Mouse (Mus musculus) T-helper 1 cell (primary cell): ENCODE data around the gene Enpp6.

ENCODE experiments used
- in situ Hi-C: fragments of 300-600 bp; cut with MboI, MseI; formaldehyde crosslinking; loops from one replicate; pipeline ENCODE4 v1.15.1; 2025; ENCODE audit warnings: high pct_unique_total_duplicates

Gene Enpp6

GRCm38 (mm10) chr8:46986386-46987140, at the start of gene Enpp6:
Gene Enpp6 (plus strand): TSS chr8:46986887.
- in situ Hi-C loops = no loop called here

- in situ Hi-C loops = no loop called here
Observed at GRCm38 (mm10) chr8:46938218-46938617, 48.5 kb upstream of the Enpp6 start.

GRCm38 (mm10) chr8:46941295-46941694, 45.4 kb upstream of the Enpp6 start:
- in situ Hi-C loops = loop anchor here (5.0 kb wide), 1 partner anchor 204 kb away; the partner anchor contains the start of gene Irf2

DNA sequence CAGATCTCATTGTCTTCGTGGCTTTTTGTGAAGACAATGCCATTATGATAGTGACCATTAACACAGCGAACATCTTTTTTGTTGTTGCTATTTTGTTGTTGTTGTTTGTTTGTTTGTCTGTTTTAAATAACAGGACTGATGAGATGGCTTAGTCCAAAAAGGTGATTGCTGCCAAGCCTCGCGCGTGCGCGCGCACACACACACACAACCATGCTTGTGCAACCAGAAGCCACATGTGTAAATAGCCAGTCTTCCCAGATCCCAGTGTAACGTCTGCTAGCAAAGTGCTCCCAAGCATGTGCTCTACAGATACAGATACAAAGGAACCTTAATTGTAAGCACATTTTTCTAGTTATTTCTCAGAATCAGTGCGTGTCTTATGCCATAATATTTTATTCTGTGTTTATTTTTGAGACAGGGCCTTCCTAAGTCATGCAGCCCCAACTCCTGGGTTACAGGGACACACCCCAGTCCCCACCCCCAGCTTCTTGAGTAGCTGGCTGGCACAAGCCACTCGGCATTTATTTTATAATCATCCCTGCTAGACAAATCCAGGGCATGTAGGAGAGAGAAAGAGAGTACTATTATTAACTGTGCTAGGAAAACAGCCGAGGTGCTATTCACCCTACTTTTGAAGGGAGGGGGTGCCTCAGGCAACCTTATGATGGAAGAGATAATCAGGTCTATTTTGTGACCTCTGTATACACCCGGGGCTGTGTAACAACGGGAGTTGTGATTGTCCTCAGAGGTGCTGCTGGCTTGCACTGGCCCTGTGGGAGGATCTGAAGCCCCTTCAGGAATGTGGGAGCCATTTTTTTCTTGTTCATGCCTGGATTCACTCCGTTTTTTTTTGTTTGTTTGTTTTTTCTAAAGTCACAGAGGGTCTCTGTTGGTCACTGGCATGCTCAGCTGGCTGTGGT, 44.7 kb upstream of the Enpp6 start:
- in situ Hi-C loops = loop anchor here (5.0 kb wide), 1 partner anchor 205 kb away; the partner anchor contains the start of gene Irf2

DNA sequence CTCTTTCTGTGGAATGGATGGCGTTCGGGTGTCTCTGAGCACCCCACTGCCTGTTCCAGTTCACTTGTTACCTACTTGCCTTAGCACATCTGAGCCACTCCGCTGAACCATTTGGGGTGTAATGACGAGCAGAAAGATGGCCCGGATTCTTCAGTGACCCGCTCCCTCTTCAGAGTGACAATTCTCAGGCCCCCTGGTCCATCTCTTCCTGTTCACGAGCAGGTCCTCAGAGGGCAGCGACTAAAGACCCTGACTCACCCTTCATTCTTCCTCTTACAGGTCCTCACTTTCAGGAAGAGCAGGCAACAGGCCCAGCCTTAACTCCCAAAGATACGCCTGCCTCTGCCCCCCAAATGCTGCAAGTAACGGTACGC, 44.0 kb upstream of the Enpp6 start:
- in situ Hi-C loops = loop anchor here (5.0 kb wide), 1 partner anchor 205 kb away; the partner anchor contains the start of gene Irf2

- in situ Hi-C loops = loop anchor here (5.0 kb wide), 1 partner anchor 206 kb away; the partner anchor contains the start of gene Irf2
Observed at GRCm38 (mm10) chr8:46943337-46943736, 43.4 kb upstream of the Enpp6 start.

DNA sequence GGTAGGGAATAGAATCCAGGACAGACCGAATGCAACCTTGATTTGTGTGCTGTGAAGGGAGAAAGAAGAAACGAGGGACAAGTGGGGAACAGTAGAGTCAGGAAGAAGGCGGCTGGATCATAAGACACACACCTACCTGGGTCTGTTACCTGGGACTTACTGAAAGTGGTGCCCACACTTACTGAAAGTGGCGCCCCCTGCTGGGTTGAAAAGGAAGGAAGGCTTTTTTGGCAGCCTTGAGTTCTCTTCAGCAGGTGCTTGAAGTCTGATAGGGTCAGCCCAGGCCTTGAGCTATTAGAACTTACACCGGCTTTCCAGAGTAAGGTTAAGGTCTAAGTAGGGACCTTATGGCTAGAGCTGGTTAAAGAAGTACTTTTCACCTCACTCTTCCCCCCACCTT, 40.5 kb upstream of the Enpp6 start:
- in situ Hi-C loops = loop anchor here (5.0 kb wide), 2 partner anchors 104 to 389 kb away; no protein-coding TSS in a partner anchor

DNA sequence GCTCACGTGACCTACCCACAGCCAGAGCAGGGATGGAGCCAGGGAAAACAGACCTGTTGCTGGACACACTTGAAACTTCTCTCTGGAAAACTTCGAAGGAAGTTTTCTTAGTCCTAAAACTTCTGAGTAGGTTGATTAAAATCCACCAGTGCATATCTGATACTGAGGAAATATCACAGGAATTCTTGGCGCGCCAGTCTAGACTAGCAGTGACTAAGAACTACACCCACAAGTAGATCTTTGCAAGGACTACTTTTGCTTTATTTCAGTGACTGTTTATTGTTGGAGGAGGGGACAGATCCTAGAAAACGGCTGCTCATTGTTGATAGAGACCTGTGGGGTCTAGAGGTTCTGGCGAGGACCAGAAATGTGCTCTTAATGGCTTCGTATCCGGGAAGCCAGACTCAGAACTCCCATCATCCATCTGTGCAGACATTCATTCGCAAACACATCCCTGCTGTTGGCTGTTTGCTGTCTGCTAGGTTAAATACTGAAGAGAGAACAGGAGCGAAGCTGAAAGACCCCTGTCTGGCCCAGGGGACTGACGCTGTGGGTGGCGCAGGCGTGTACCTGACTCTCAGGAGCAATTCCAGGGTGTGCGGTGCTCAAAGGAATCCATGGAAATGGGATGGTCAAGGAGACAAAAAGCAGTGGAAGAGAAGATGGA, 38.5 kb upstream of the Enpp6 start:
- in situ Hi-C loops = loop anchor here (5.0 kb wide), 2 partner anchors 106 to 391 kb away; no protein-coding TSS in a partner anchor

DNA sequence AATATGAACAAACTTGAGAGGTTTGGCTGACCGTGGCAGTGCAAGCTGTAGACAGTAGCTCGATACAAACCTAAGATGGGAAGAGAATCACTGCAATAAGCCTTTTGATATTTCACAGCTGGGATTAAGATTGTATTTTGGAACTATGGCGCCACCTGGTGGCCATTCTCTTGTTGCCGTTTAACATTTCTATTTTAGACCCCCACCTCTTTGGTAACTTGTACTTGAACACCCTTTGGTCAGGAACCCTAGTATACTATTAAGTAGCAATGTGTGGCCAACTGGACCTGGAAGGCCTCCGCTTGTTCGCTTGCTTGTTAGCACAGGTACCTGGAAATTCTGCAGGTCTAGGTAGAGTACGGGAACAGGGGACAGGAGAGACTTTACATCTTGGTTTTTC, 33.2 kb upstream of the Enpp6 start:
- in situ Hi-C loops = loop anchor here (5.0 kb wide), 1 partner anchor 281 kb away; no protein-coding TSS in a partner anchor

- in situ Hi-C loops = no loop called here
Observed at GRCm38 (mm10) chr8:46962630-46963427, 23.9 kb upstream of the Enpp6 start.

- in situ Hi-C loops = no loop called here
Observed at GRCm38 (mm10) chr8:46963619-46964145, 23.0 kb upstream of the Enpp6 start.

DNA sequence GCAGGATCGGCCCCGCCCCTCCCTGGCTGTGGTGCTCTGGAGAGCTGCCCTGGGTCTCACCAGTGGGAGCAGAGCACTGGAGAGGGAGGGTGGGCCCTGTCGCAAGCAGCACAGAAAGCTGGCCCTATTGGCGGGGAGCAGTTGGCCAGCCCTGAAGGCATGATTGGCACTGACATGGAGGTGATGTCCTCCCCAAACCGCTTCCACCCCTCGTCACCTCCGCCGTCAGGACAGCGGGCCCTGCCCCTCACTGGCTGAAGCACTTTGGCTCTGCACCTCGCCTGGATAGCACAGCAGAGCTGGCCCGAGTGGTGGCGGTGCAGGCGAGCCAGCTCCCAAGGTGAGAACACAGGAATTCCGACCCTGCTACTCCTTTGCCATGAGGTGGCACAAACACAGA, 20.9 kb upstream of the Enpp6 start:
- in situ Hi-C loops = no loop called here

DNA sequence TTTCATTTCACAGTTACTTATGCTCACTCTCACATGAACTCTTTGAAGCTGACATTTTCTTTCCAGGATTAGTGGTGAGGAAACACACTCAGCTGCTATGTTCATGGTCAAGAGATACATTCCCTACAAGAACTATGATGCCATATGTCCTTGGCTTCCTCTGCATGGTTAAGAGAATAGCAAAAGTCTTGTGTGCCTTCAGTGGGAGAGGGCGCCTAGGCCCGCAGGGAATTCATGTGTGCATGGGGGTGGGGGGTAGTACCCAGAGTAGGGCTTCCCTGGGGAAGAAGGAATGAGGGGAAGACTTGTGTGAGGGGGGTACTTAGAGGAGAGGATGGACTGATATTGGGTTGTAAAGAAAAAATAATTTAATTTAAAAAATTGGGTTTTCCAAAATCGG, 18.0 kb upstream of the Enpp6 start:
- in situ Hi-C loops = no loop called here

- in situ Hi-C loops = no loop called here
Observed at GRCm38 (mm10) chr8:46969386-46969785, 17.3 kb upstream of the Enpp6 start.

- in situ Hi-C loops = no loop called here
Observed at GRCm38 (mm10) chr8:46977376-46977775, 9.3 kb upstream of the Enpp6 start.

- in situ Hi-C loops = no loop called here
Observed at GRCm38 (mm10) chr8:46982166-46982565, 4.5 kb upstream of the Enpp6 start.

- in situ Hi-C loops = no loop called here
Observed at GRCm38 (mm10) chr8:46982770-46983169, 3.9 kb upstream of the Enpp6 start.

DNA sequence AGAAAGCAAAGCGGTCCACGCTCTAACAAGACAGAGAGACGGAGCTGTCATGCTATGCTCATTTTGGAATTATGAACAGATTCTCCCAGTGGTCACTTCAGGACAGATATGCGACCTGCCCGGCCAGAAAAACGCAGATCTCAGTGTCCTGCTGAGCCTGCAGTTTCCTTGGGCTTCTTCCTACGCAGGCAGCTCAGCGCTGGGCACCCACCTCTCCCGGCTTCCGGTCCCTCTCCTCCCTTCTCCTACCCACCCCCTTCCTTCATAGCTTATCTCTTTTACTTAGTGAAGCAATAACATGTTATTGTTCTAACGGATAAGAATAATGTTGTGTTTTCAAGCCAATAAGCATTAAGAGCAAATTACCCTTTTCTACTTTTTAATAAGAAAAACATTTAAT, 2.0 kb upstream of the Enpp6 start:
- in situ Hi-C loops = no loop called here

- in situ Hi-C loops = no loop called here
Observed at GRCm38 (mm10) chr8:46988366-46988765, 1.7 kb downstream of the Enpp6 start.

DNA sequence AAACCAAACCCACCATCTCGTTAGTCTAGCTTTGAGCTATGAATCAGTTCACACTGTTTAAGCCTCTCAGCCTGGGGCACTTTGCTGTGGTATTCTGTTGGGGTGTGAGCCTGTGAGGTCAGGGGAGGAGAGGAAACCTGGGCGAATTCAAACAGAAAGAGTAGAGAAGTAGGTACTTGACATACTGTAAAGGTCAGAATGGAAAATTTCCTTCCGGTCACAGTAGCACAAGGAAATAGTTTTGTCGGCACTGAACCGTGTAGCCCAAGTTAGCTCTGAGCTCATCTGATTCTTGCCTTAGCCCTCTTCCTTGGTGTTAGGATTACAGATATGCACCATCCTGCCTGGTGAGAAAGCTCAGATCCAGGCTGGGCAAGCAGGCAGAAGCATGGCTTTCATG, 4.4 kb downstream of the Enpp6 start:
- in situ Hi-C loops = no loop called here

DNA sequence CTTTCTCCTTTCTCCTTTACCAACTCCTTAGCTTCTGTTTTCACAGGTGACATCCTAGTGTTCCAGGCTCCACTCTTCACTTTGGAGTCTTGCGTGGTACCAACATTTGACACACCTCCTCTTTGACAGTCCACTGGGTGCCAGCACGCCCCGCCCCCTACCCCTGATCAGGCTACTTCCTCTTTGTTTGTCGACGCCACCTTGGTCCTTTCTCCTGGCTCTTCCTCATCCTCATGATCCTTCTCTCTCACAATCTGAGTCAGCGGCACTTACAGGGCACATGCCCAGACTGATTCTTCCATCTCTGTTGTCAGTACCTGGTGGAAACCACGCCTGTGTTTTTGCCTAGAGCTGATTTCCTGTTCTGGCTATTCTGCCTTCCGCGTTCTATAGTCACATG, 5.9 kb downstream of the Enpp6 start:
- in situ Hi-C loops = no loop called here
